Mouse (Mus musculus) midbrain, embryonic 11.5 days (tissue): ENCODE measurements around the gene Cx3cr1. TPM values are rescaled to one million over a fixed set of nuclear protein-coding genes. Genes with fewer than 3 reads are reported as not detected.

Source experiments
- ATAC-seq: fragments of 200-750 bp; cut with Nextera tagmentation; 2 replicates; pipeline ENCODE4 v1.8.0; 2017; ENCODE audit warnings: moderate TSS enrichment, moderate library complexity; ENCODE audit not compliant: low FRiP score
- DNase-seq: peaks from one replicate; pipeline ENCODE4 v3.0.0; 2015; ENCODE audit warnings: low spot score; ENCODE audit errors: missing footprints
- H3K27ac ChIP-seq: fragments of 300-500 bp; sonication (generic); 2 replicates; pipeline ENCODE4 v1.5.1; 2014; ENCODE audit warnings: low read depth, low read length
- H3K27me3 ChIP-seq: fragments of 300-500 bp; sonication (generic); 2 replicates; pipeline ENCODE4 v1.6.1; 2014; ENCODE audit warnings: mild to moderate bottlenecking, low read length, moderate library complexity, mixed read lengths; ENCODE audit not compliant: control insufficient read depth, insufficient read depth
- H3K36me3 ChIP-seq: fragments of 300-500 bp; sonication (generic); 2 replicates; pipeline ENCODE4 v1.6.1; 2014; ENCODE audit warnings: mild to moderate bottlenecking, low read length, moderate library complexity, mixed read lengths; ENCODE audit not compliant: control insufficient read depth, insufficient read depth
- H3K4me1 ChIP-seq: fragments of 300-500 bp; sonication (generic); 2 replicates; pipeline ENCODE4 v1.6.1; 2014; ENCODE audit warnings: low read length; ENCODE audit not compliant: control insufficient read depth, insufficient read depth
- H3K4me2 ChIP-seq: fragments of 300-500 bp; sonication (generic); 2 replicates; pipeline ENCODE4 v1.6.1; 2014; ENCODE audit warnings: mild to moderate bottlenecking, moderate library complexity
- H3K4me3 ChIP-seq: fragments of 300-500 bp; sonication (generic); 2 replicates; pipeline ENCODE4 v1.5.1; 2014; ENCODE audit warnings: low read depth, low read length
- H3K9ac ChIP-seq: fragments of 300-500 bp; sonication (generic); 2 replicates; pipeline ENCODE4 v1.6.1; 2014; ENCODE audit warnings: low read length
- H3K9me3 ChIP-seq: fragments of 300-500 bp; sonication (generic); 2 replicates; pipeline ENCODE4 v1.6.1; 2016; ENCODE audit warnings: low read length; ENCODE audit not compliant: control insufficient read depth
- WGBS: fragments of 180-500 bp; shearing (Covaris S2); extraction: QIAGEN DNeasy Blood & Tissue Kit; methylation state at CpG from one replicate; pipeline ENCODE4 v1.1.7; 2014; 5-methylcytosine and 5-hydroxymethylcytosine counted together
- polyA plus RNA-seq: library from polyadenylated mRNA; unstranded; fragments of >200 nt; fragmentation: Nextera tagmentation; extraction: Ambion mirVana; gene quantifications from 2 replicates; pipeline ENCODE4 v1.2.1, GENCODE M21; 2014

Cx3cr1 gene
- polyA plus RNA-seq, 1 experiment from 2014 or later = 2.9 TPM

DNA sequence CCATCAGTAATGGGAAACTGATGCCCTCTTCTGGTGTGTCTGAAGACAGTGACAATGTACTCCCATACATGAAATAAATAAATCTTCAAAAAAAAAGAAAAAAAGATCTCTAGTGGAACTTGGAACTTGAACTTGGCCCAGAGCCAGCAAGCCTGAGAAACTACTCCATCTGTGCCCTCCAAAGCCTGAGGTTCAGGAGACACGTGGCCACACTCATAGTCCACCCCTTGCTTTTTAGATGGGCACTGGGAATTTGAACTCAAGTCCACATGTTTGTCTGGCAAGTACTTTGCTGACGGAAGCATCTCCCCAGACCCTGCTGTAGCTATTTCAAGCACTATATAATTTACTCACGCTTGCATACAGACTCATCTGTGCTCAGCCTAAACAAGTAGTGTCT lies 104.5 kb downstream of the Cx3cr1 start:
- no peak overlapping the region for H3K9ac ChIP-seq
- no peaks in the 10 kb centered on the region for H3K36me3 ChIP-seq
- 85% methylated on average over 3 of the region's 3 CpGs for WGBS
- no peak overlapping the region for H3K4me3 ChIP-seq
- H3K27ac ChIP-seq = no peak overlapping the region
- H3K4me2 ChIP-seq = no peak overlapping the region
- DNase-seq = peak; percentile 47
- no peaks in the 10 kb centered on the region for H3K27me3 ChIP-seq
- ATAC-seq = no peak
- peaks cover 3% of the 10 kb centered on the region; the same call in 1 of the 2 replicates for H3K4me1 ChIP-seq
- no peaks in the 10 kb centered on the region for H3K9me3 ChIP-seq

DNA sequence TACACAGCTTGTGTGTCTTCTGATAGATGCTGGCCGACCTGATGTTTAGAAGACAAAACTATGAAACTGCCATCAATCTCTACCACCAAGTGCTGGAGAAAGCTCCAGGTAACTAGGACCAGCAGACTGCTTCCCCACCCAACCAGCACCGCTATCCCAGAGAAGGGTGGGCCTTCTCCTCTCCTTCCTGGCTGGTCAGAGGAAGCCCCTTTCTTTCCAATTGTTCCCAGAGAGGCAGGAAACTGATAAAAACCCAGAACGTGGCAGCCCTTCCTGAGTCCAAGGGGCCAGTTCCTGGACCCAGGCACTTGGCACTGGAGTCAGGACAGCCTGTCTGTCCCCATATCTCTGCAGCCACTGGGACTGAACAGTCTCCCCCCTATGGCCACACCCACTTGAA lies 105.5 kb downstream of the Cx3cr1 start:
- H3K9ac ChIP-seq = no peak overlapping the region
- 69% methylated on average over 3 of the region's 3 CpGs for WGBS
- DNase-seq = peak; percentile 53

DNA sequence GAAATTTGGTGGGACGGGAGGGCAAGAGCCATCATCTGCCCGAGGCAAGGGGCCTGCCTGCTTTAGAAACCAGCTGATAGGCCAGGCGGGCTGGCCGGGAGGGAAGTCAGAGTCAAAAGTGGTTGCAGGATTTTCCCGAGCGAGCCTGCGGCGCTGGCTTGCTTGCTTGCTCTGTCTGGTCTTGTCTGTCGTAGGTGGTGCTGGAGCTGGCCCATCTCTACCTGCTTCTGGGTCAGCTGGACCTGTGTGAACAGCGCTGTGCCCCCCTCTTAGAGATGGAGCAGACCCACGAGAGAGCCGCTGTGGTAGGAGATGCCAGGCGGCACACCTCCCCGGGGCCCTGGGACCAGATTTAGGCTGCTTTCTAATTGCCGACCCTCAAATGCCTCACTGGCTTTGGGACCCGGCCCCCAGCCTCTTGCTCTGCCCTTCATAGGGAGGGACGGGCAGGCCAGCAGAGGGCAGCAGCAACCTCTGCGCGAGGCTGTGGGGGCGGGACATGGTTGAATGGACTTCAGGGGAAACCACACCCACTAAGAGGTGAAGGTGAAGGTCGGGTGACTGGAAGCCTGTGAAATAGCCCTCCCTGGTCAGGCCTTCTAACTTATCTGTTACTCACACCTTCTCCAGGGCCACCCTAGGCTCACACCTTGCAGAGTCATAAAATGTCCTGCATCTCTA lies 106.6 kb downstream of the Cx3cr1 start:
- H3K9ac ChIP-seq = peak overlapping the region; percentile 36; the same call in 1 of the 2 replicates
- 11% methylated on average over 21 of the region's 21 CpGs for WGBS
- H3K27me3 ChIP-seq = no peaks in the 10 kb centered on the region
- peak; percentile 93 for DNase-seq
- peaks cover 3% of the 10 kb centered on the region; the same call in 1 of the 2 replicates for H3K4me1 ChIP-seq
- peak overlapping the region; percentile 28; the same call in 1 of the 2 replicates for H3K4me2 ChIP-seq
- H3K9me3 ChIP-seq = no peaks in the 10 kb centered on the region
- no peaks in the 10 kb centered on the region for H3K36me3 ChIP-seq
- no peak overlapping the region for H3K27ac ChIP-seq
- H3K4me3 ChIP-seq = no peak overlapping the region
- ATAC-seq = peak; percentile 76

More for the DNA sequence above, 105.5 kb downstream of the Cx3cr1 start:
- no peak for ATAC-seq
- Histone ChIP-seq H3K9me3 (no peaks in the 10 kb centered on the region), H3K27me3 (no peaks in the 10 kb centered on the region), H3K27ac (no peak overlapping the region), H3K4me3 (no peak overlapping the region), H3K4me2 (no peak overlapping the region), H3K36me3 (no peaks in the 10 kb centered on the region), H3K4me1 (peaks cover 3% of the 10 kb centered on the region; the same call in 1 of the 2 replicates)

DNA sequence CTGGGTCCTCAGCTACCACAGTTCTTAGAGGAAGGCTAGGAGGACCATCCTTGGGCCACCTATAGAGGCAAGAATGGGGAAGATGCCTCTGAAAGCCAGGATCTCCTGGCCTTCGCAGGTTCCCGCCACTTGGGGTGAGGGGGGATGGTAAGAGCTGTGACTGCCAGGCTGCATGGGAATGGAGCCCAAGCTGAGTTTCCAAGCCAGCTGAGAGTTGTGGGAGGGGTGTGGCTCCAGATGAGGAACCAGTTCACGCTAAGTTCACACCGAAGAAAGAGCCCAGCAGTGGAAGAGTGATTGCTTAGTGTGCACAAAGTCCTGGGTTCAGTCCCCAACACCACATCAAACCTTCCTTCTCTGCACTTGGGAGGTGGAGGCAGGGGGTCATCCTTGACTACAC lies 107.5 kb downstream of the Cx3cr1 start:
- Histone ChIP-seq H3K4me2 (no peak overlapping the region), H3K27me3 (no peaks in the 10 kb centered on the region), H3K4me3 (no peak overlapping the region), H3K9ac (no peak overlapping the region), H3K36me3 (no peaks in the 10 kb centered on the region), H3K4me1 (peaks cover 3% of the 10 kb centered on the region; the same call in 1 of the 2 replicates), H3K27ac (no peak overlapping the region), H3K9me3 (no peaks in the 10 kb centered on the region)
- ATAC-seq (no peak), DNase-seq (peak; percentile 14)
- WGBS = 82% methylated on average over 4 of the region's 4 CpGs

DNA sequence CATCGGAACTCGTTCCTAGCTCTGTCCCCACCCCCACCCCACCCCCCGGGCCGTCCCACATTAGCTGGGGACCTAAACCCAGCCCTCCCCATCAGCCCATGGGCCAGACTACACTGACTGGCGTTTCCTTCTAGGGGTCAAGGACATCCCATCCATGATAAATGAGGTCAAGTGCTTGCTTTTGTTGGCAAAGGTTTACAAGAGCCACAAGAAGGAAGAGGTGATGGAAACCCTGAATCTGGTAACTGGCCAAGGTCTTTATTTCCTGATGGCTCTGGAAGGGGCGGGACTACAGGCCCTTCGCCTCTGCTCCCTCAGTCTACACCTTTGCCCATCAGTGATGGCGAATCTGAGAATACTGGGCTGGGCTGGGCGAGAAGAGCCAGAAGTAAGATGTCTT lies 110.8 kb downstream of the Cx3cr1 start:
- no peak overlapping the region for H3K4me3 ChIP-seq
- H3K9me3 ChIP-seq = no peaks in the 10 kb centered on the region
- H3K27me3 ChIP-seq = no peaks in the 10 kb centered on the region
- ATAC-seq (no peak), DNase-seq (no peak)
- peaks cover 3% of the 10 kb centered on the region; the same call in 1 of the 2 replicates for H3K4me1 ChIP-seq
- no peak overlapping the region for H3K27ac ChIP-seq
- no peaks in the 10 kb centered on the region for H3K36me3 ChIP-seq
- 80% methylated on average over 9 of the region's 9 CpGs for WGBS
- no peak overlapping the region for H3K9ac ChIP-seq
- no peak overlapping the region for H3K4me2 ChIP-seq

DNA sequence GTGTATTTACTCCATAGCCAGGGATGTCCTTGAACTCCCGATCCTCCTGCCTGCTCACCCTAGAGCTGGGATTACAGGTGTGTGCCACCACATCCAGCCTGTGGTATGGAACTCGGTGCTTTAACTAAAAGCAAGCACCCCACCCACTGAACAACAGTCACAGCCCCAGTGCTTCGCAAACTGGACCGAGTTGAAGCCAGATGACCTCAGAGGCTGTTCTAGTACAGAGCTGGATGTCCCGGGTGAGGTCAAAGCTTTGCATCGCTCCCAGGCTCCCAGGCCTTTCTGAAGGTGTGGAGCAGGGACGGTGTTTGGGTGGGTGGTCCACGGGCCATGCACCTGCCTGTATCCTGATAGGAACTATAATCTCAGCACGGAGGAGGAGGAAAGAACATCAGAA lies 118.3 kb downstream of the Cx3cr1 start:
- ATAC-seq (no peak), DNase-seq (peak; percentile 73)
- no peak overlapping the region for H3K4me3 ChIP-seq
- H3K27ac ChIP-seq = no peak overlapping the region
- no peaks in the 10 kb centered on the region for H3K36me3 ChIP-seq
- no peaks in the 10 kb centered on the region for H3K4me1 ChIP-seq
- no peak overlapping the region for H3K4me2 ChIP-seq
- H3K9me3 ChIP-seq = no peaks in the 10 kb centered on the region
- no peaks in the 10 kb centered on the region for H3K27me3 ChIP-seq
- WGBS = 88% methylated on average over 9 of the region's 9 CpGs
- no peak overlapping the region for H3K9ac ChIP-seq

DNA sequence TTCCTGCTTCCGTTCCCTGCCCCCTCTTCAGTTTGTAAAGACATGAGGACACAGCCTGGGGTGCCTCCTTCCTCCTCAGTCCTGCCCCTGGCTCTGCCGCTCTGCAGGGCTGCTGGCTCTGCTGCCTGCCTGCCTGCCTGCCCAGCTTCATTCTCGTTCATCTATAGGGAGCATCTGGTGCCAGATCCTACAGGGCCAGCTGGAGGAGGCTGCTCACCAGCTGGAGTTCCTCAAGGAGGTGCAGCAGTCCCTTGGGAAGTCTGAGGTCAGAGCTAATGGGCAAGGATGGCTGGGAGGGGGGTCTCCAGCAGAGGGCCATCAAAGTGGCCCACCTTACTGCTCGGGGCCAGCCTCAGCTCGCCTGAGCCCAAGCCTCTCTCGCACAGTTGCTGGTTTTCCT lies 119.2 kb downstream of the Cx3cr1 start:
- H3K4me2 ChIP-seq = no peak overlapping the region
- no peak for ATAC-seq
- H3K9ac ChIP-seq = no peak overlapping the region
- no peak overlapping the region for H3K4me3 ChIP-seq
- H3K27ac ChIP-seq = no peak overlapping the region
- no peaks in the 10 kb centered on the region for H3K27me3 ChIP-seq
- no peaks in the 10 kb centered on the region for H3K4me1 ChIP-seq
- 53% methylated on average over 6 of the region's 6 CpGs for WGBS
- no peaks in the 10 kb centered on the region for H3K9me3 ChIP-seq
- H3K36me3 ChIP-seq = no peaks in the 10 kb centered on the region
- no peak for DNase-seq

DNA sequence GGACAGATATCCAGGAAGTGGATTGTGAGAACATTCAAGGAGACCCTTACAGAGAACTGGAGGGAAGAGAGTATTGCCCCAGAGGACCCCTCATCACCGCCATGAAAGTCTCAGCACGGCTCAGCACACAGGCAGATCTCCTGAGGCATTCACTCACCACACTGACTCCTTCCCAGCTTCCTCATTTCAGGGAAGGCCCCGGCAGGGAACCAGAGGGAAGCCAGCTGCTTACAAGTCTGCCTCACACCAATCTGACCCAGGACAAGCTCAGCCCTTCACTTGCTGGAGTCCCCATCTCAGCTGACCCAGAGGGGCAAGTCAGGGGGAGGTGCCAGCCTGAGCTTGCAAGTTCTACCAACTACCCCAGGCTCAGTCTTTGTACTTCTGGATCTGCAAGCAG lies 120.9 kb downstream of the Cx3cr1 start:
- DNase-seq = peak; percentile 57
- H3K4me3 ChIP-seq = no peak overlapping the region
- WGBS = 67% methylated on average over 3 of the region's 3 CpGs
- H3K4me2 ChIP-seq = no peak overlapping the region
- no peak overlapping the region for H3K9ac ChIP-seq
- no peaks in the 10 kb centered on the region for H3K36me3 ChIP-seq
- H3K9me3 ChIP-seq = no peaks in the 10 kb centered on the region
- no peak overlapping the region for H3K27ac ChIP-seq
- no peak for ATAC-seq
- H3K4me1 ChIP-seq = no peaks in the 10 kb centered on the region
- no peaks in the 10 kb centered on the region for H3K27me3 ChIP-seq

DNA sequence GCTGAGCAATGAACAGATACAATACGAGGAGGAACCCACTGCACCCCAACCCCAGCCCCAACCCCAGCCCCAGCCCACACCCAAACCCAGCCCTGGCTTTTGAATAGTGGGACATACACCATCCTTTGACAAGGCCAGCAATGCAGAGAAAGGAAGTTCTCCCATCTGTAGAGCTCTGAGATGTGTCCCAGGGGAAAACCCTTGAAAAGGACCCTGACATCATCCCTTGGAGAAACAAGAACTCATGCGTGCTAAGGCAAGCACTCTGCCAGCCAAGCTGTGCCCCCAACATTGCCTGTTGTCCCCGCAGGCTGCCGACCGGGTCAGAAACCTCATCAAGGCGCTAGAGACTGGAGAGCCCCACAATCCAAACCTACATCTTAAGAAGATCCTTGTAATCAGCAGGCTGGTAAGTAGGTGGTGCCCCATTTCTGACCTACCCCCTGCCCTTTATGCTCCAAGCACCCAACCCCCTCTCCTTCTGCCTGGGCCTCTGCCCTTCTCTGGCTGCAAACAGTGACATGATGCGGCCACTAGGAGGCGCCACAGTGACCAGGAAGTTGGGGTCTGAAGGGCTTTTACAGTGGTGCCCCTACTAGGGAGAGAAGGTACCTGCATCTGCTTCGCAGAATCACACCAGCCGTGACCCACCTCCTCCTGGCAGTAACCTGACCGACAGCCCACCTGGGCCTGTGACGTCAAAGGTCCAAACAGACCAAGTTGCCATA lies 124.3 kb downstream of the Cx3cr1 start:
- Histone ChIP-seq H3K4me1 (no peaks in the 10 kb centered on the region), H3K4me2 (no peak overlapping the region), H3K9me3 (no peaks in the 10 kb centered on the region), H3K27me3 (no peaks in the 10 kb centered on the region), H3K36me3 (no peaks in the 10 kb centered on the region), H3K4me3 (no peak overlapping the region), H3K27ac (no peak overlapping the region), H3K9ac (no peak overlapping the region)
- DNase-seq = no peak
- 73% methylated on average over 12 of the region's 12 CpGs for WGBS
- ATAC-seq = no peak
